Mouse (Mus musculus): Measurements from ENCODE around the gene Klk11. TPM values are rescaled to one million over a fixed set of nuclear protein-coding genes. Genes with fewer than 3 reads are reported as not detected.

Gene Klk11
- polyA plus RNA-seq, 1 experiment from 2014 or later = not detected

GRCm38 (mm10) chr7:43797333-43797769 lies 22.9 kb downstream of the Klk11 start, which contains the start of gene Klk8:
Gene Klk8, plus strand, starts transcription at chr7:43797577.
- in situ Hi-C loops (cut with MboI; ENCODE audit: low pct_unique_long_range_greater_than_20kb) = no loop called here
- POLR2A ChIA-PET = no interaction called here

GRCm38 (mm10) chr7:43797844-43798462 lies 23.5 kb downstream of the Klk11 start:
- CTCF ChIA-PET = no interaction called here
- POLR2A ChIA-PET = no interaction called here
- TF ChIP-seq CTCF (IDR thresholded peaks at IDR 0.05) = no peak
- no peak for ATAC-seq
- H3K27me3 ChIP-seq = peaks cover 3% of the 10 kb centered on the region
- no peak for DNase-seq (ENCODE audit: low read depth, low spot score)
- in situ Hi-C loops (cut with MboI; ENCODE audit: low pct_unique_long_range_greater_than_20kb) = no loop called here

More at GRCm38 (mm10) chr7:43797333-43797769, 22.9 kb downstream of the Klk11 start, which contains the start of gene Klk8:
- peaks cover 3% of the 10 kb centered on the region for H3K27me3 ChIP-seq
- CTCF ChIA-PET = no interaction called here
- TF ChIP-seq CTCF (IDR thresholded peaks at IDR 0.05) = no peak
- ATAC-seq (no peak), DNase-seq (ENCODE audit: low read depth, low spot score) (no peak)

DNA sequence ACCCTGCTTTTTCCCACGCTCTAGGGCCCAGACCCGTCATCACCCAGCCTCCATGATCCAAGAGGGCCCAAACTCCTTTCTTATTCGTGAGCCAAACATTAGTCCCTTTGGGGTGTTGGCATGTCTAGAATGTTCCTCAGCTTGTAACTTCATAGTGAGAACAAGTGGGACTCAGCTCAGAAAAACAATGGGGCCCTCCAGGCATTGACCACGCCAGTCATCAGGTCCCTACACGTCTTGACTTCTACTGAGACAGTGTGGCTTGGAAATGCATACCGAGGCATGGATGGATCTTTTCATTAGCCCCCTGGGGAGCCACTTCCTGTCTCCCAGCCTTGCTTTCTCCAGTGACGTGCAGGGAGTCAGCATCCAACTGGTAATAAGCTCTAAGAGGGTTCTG lies 25.5 kb downstream of the Klk11 start:
- in situ Hi-C loops (cut with MboI; ENCODE audit: low pct_unique_long_range_greater_than_20kb) = no loop called here
- CTCF ChIA-PET = no interaction called here
- ATAC-seq (no peak), DNase-seq (ENCODE audit: low read depth, low spot score) (no peak)
- peaks cover 3% of the 10 kb centered on the region for H3K27me3 ChIP-seq
- TF ChIP-seq CTCF (IDR thresholded peaks at IDR 0.05) = no peak
- POLR2A ChIA-PET = no interaction called here

DNA sequence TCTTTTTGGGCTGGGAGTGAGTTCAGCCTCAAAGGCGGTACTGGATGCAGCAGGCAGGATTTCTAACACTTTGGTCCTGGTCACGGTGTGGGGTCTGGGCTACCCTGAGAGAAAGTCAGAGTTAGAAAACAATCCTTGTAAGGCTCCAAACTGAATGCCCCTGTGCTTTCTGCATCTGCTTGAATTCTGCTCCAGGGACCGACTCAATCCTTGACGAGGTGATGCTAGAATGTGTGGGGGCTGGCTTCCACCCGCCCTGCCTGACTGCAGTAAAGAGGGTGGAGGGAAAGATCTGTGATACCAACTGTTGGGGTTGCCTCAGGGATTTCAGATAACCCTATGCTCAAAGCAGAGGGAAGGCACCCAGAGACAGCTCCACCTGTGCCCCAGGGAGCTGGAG lies 36.6 kb downstream of the Klk11 start, which contains the start of gene Klk7:
Gene Klk7 (plus strand): TSS at position 301 of the 400 bp plus-strand sequence.
- DNase-seq (ENCODE audit: low read depth, low spot score) (no peak), ATAC-seq (no peak)
- in situ Hi-C loops (cut with MboI; ENCODE audit: low pct_unique_long_range_greater_than_20kb) = no loop called here
- ChIA-PET CTCF (no interaction called here), POLR2A (no interaction called here)
- TF ChIP-seq CTCF (IDR thresholded peaks at IDR 0.05) = no peak
- H3K27me3 ChIP-seq = no peaks in the 10 kb centered on the region

- ChIA-PET POLR2A (no interaction called here), CTCF (no interaction called here)
- H3K27me3 ChIP-seq = no peaks in the 10 kb centered on the region
- DNase-seq (ENCODE audit: low read depth, low spot score) (no peak), ATAC-seq (no peak)
- in situ Hi-C loops (cut with MboI; ENCODE audit: low pct_unique_long_range_greater_than_20kb) = no loop called here
- no peak for TF ChIP-seq CTCF (IDR thresholded peaks at IDR 0.05)
Observed at GRCm38 (mm10) chr7:43815211-43815610, 40.8 kb downstream of the Klk11 start.

DNA sequence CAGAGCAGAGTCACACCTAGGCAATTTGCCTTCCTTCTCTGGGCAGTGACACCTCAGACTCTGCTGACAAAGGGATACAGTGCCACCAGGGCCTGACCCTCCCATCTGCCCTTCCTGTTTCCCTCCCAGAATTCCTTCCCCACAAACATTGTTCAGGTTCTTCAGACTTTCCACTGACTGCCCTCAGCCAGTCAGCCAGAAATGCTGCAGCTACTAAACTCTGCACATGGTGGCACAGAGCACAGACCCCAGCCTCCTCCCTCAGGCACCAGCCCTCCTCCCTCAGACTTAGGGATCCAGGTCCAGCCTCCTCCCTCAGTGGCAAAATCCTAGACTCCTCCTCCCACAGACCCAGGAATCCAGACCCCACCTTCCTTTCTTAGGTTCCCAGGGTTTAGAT lies 42.3 kb downstream of the Klk11 start:
- ATAC-seq (no peak), DNase-seq (ENCODE audit: low read depth, low spot score) (no peak)
- CTCF ChIA-PET = no interaction called here
- POLR2A ChIA-PET = no interaction called here
- TF ChIP-seq CTCF (IDR thresholded peaks at IDR 0.05) = no peak
- in situ Hi-C loops (cut with MboI; ENCODE audit: low pct_unique_long_range_greater_than_20kb) = no loop called here
- H3K27me3 ChIP-seq = no peaks in the 10 kb centered on the region

- CTCF ChIA-PET = no interaction called here
- DNase-seq (ENCODE audit: low read depth, low spot score) (no peak), ATAC-seq (no peak)
- in situ Hi-C loops (cut with MboI; ENCODE audit: low pct_unique_long_range_greater_than_20kb) = no loop called here
- no peak for TF ChIP-seq CTCF (IDR thresholded peaks at IDR 0.05)
- POLR2A ChIA-PET = no interaction called here
- H3K27me3 ChIP-seq = no peaks in the 10 kb centered on the region
Observed at GRCm38 (mm10) chr7:43821581-43821980, 47.2 kb downstream of the Klk11 start.

DNA sequence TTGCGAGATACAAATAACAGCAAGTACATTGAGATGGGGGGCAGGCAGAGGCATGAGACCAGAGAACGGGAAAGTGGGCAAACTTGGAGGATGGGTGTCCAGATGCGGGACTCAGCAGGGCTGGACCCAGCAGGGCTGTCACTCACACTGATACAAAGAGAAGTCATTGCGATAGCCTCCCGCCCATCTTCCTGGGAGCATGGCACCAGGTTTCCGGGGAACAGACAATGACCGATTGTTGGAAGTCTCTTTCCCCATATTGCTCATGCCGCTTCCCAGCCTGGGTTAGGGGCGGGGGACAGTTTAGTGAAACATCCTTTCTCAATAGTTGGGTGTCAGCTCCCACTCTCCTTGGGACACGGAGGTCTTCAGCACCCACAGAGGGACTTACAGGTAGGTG lies 49.8 kb downstream of the Klk11 start, which contains the start of gene Klk6:
Gene Klk6 (plus strand): TSS at position 301 of the 400 bp plus-strand sequence.
- ChIA-PET POLR2A (no interaction called here), CTCF (no interaction called here)
- in situ Hi-C loops (cut with MboI; ENCODE audit: low pct_unique_long_range_greater_than_20kb) = no loop called here
- DNase-seq (ENCODE audit: low read depth, low spot score) = no peak
- ATAC-seq = no peak
- no peak for TF ChIP-seq CTCF (IDR thresholded peaks at IDR 0.05)
- no peaks in the 10 kb centered on the region for H3K27me3 ChIP-seq

DNA sequence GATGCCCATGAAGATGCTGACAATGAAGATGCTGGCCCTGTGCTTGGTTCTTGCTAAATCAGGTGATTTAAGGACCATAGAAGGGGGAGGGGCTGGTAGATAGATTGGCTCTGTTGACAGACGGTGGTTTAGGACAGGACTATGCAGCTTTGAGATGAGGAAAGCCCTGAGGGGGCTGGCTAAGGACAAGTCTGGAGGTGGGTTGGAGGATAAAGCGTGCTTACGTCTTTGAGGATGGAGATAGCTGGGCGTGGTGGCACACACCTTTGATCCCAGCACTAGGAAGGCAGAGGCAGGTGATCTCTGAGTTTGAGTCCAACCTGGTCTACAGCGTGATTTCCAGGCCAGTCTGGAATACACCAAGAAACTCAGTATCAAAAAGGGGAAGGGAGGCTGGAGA lies 51.7 kb downstream of the Klk11 start:
- ATAC-seq (no peak), DNase-seq (ENCODE audit: low read depth, low spot score) (no peak)
- ChIA-PET CTCF (no interaction called here), POLR2A (no interaction called here)
- in situ Hi-C loops (cut with MboI; ENCODE audit: low pct_unique_long_range_greater_than_20kb) = no loop called here
- no peaks in the 10 kb centered on the region for H3K27me3 ChIP-seq
- no peak for TF ChIP-seq CTCF (IDR thresholded peaks at IDR 0.05)

DNA sequence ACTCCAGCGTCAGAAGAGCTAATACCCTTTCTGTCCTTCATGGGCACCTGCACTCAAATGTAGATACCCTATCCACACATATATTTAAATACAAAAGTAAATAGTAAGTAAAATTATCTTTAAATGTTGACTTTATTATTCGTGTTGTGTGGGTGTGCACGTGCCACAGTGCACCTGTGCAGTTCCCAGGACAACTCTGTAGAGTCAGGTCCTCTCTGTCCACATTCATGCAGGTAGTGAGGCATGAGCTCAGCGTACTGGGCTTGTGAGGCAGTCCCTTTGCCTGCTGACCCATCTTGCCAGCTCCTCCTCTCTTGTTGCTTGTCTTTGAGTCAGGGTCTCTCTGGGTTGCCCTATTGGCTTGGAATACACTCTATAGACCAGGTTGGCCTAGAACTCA lies 53.3 kb downstream of the Klk11 start:
- DNase-seq (ENCODE audit: low read depth, low spot score) (no peak), ATAC-seq (no peak)
- no peaks in the 10 kb centered on the region for H3K27me3 ChIP-seq
- POLR2A ChIA-PET = no interaction called here
- in situ Hi-C loops (cut with MboI; ENCODE audit: low pct_unique_long_range_greater_than_20kb) = no loop called here
- no peak for TF ChIP-seq CTCF (IDR thresholded peaks at IDR 0.05)
- CTCF ChIA-PET = no interaction called here

Other genes with a start within 250 kb of the Klk11 start
- gene Cd33, start 230.2 kb upstream of the Klk11 start, polyA plus RNA-seq (2021) = 0.06 TPM
- 3.2 TPM for gene Zfp658, start 212.3 kb upstream of the Klk11 start, polyA plus RNA-seq (2021)
- gene Zfp719, start 195.0 kb upstream of the Klk11 start, polyA plus RNA-seq (2021) = 8.7 TPM
- gene Zfp819, start 167.4 kb upstream of the Klk11 start, polyA plus RNA-seq (2021) = 1.1 TPM
- 0.06 TPM for gene Ceacam18, start 139.9 kb upstream of the Klk11 start, polyA plus RNA-seq (2021)
- 0.17 TPM for gene Siglece, start 114.4 kb upstream of the Klk11 start, polyA plus RNA-seq (2021)
- 10.0 TPM for gene Ctu1, start 102.6 kb upstream of the Klk11 start, polyA plus RNA-seq (2021)
- gene Klk14, start 84.2 kb upstream of the Klk11 start, polyA plus RNA-seq (2021) = not detected
- gene Klk13, start 62.0 kb upstream of the Klk11 start, polyA plus RNA-seq (2021) = not detected
- gene Klk12, start 5.7 kb upstream of the Klk11 start, polyA plus RNA-seq (2021) = not detected
- gene Klk10, start 6.4 kb downstream of the Klk11 start, polyA plus RNA-seq (2021) = not detected
- not detected for gene Klk9, start 17.3 kb downstream of the Klk11 start, polyA plus RNA-seq (2021)
- gene Klk8, start 23.0 kb downstream of the Klk11 start, polyA plus RNA-seq (2021) = not detected
- not detected for gene Klk7, start 36.7 kb downstream of the Klk11 start, polyA plus RNA-seq (2021)
- gene Klk6, start 49.9 kb downstream of the Klk11 start, polyA plus RNA-seq (2021) = not detected
- gene Klk5, start 67.4 kb downstream of the Klk11 start, polyA plus RNA-seq (2021) = not detected
- gene Klk4, start 106.6 kb downstream of the Klk11 start, polyA plus RNA-seq (2021) = not detected
- gene Klk15, start 159.1 kb downstream of the Klk11 start, polyA plus RNA-seq (2021) = not detected
- gene Klk1b8, start 176.1 kb downstream of the Klk11 start, polyA plus RNA-seq (2021) = not detected
- gene Klk1b1, start 192.1 kb downstream of the Klk11 start, polyA plus RNA-seq (2021) = not detected
- not detected for gene Klk1b9, start 201.5 kb downstream of the Klk11 start, polyA plus RNA-seq (2021)
- not detected for gene Klk1b11, start 221.3 kb downstream of the Klk11 start, polyA plus RNA-seq (2021)
- not detected for gene Klk1b26, start 237.6 kb downstream of the Klk11 start, polyA plus RNA-seq (2021)